Mouse (Mus musculus): ENCODE measurements at regions not wholly inside any gene's neighbourhood (a gene's known extent, or its start where the extent isn't known, plus 50 kb on each side); places are given as distances from the start of the nearest gene placed in this dataset.

DNA sequence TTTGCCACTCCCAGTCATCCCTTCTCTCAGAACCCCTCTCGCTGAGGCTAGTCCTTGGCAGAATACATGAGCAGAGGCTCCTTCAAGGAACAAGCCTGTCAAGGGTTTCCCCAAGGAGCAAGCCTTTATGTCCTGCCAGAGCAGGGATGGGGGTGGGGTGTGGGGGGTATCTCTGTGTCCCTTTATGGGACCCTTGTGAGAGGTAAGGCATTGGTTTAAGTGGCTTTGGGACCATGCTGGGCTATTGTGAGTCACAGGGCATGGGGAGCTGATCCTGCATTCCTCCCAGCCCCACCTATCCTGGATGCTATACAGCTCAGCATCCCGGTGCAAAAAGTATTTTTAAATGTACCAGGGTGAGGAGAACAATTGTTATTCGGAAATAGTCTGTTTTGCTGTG lies 641.1 kb upstream of the Fam19a5 start:
- DNase-seq (ENCODE audit: low spot score in 2 of 2) = no peak

DNA sequence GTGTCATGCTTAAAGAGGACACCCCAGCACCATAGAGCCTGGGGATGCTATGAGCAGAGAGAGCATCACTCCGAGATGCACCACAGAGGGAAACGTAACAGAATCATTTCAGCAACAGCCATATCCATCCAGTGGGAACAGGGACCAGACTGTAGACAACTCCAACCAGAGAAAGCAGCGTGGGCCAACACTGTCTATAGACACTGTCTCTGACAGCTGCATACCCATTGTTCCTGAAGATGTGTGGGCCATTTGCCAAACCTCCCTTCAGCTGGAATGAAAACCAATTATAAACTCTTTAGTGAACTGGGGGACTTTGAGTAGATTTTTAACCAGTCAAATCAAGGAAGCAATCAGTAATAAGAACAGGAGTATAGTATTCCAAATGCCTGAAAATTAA lies 630.8 kb upstream of the Fam19a5 start:
- DNase-seq (ENCODE audit: low spot score in 2 of 2) = no peak

DNA sequence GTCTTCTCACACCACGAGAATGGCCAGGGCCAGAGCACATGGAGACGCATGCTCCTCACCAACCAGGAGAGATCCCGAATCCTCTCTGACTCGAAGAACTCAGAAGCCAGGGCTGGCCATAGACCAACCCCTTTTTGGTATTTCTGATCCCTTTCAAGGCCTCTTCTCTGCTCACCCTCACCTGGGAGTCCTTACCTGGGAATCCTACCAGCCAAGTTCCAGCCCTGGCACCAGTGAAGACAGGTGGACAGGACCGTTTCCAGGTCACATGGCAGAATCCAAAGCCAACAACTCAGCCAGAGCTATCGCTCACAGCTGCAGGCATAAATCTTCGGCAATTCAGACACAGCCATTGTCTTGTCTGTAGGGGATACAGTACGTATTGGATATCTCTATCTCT lies 626.2 kb upstream of the Fam19a5 start:
- no peak for DNase-seq (ENCODE audit: low spot score in 2 of 2)

DNA sequence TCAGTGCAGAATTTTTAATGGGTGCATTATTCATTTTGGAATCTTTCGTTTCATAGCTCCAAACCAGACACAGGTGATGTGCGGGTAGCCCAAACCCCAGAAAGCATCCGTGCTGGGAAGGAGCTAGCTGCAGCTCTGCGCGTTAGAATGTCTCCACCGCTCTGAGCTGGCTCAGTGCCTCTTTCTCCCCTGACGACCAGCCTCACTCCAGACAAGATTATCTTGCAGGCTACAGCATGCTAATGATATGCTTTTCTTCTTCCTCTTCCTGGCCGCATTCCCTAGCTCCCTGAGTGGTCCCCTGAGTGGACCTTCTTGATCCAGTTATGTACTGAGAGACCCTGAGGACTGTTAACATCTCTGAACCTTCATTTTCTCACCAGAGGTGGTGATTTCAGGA lies 624.4 kb upstream of the Fam19a5 start:
- no peak for DNase-seq (ENCODE audit: low spot score in 2 of 2)

DNA sequence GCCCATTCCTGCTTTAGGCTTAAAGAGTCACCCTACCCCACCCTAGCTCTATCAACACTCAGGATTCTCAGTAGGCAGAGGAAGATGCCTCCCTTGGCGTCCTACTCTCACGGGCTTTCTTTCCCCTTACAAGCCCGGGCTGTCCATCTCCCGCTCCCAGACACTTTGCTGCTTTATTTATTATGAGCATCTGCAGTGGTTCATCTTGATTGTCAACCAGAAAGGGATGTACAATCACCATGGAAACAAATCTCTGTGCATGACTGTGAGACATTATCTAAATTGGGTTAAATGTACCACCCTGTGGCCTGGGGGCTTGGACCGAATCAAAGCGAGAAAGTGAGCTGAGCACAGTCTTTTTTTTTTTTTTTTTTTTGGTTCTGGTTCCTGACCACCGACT lies 623.9 kb upstream of the Fam19a5 start:
- DNase-seq (ENCODE audit: low spot score in 2 of 2) = no peak

DNA sequence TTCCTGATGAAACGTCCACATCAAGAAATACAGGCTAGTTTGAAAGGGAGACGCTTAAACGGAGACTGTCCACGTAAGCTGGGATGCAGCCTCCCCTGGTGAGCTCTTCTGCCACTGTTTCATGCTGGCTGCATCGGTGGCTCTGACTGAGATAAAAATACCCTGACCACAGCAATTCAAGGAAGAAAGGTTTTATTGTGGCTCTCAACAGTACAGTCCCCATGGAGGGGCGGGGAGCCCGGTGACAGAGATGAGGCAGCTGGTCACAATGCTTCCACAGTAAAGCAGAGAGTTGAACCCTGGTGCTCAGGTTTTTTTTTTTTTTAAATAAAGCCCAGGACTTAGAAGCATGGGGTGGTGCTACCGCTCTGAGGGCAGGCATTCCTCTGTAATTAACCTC lies 622.7 kb upstream of the Fam19a5 start:
- DNase-seq (ENCODE audit: low spot score in 2 of 2) = no peak

DNA sequence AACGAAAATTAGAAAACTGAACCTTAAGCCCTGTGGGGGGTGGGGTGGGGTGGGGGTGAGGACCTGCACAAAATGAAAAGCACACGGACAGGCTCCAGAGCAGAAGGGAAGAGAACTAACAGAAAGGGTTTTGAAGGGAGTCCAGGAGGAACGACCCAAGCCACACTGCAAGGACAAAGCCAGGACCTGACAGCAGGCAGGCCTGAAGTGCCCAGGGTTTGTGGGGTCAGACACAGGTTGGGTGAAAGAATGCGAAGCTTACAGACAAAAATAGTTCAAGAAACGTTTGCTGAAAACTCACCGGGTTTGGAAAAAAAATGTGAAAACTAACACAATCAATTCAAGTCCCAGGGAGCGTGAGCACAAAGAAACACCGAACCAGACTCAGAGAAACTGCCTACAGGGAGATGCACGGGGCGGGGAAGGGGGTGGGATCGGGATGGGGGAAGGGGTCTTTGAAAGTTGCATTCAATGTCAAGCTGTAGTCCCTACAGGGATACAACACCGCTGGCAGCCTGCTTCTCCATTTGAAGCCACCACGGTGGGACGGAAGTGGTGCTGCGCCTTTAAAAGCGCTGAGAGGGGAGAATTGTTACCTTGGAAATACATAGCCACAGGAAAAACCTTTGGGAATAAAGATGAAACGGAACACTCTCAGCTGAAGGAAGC lies 618.9 kb upstream of the Fam19a5 start:
- DNase-seq (ENCODE audit: low spot score in 2 of 2) = no peak

DNA sequence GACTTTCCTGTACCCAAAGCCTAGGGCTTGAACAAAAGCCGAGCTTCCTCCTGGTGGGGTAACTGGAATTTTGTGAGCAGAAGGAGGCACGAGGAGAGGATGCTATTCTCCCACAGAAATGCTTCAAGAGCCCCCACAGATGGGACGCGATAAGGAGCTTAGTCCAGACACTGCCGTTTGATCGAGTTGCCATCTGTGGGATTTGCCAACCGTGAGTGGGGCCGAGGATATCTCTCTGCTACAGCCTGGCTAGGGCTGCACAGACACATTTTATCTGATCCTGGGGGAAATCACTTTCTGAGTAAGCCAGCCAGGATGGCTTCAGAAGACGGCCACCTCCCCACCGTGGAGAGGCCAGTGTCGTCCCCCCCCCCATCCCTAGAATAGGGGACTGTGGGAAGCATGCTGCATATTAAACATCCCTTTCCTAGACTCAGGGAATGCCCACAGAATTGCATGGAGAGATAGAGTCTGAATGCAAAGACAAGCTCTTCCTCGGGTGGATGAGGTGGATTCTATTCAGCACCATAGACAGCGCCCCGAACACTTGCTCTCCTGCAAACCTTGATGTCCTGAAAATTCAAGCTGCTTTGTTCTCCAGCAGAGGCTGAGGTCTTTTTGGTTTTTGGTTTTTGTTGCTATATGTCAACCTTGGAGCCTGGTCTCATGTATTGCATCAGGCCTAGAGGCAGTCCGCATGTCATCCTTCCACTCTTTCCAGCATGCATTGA lies 611.6 kb upstream of the Fam19a5 start:
- no peak for DNase-seq (ENCODE audit: low spot score in 2 of 2)

DNA sequence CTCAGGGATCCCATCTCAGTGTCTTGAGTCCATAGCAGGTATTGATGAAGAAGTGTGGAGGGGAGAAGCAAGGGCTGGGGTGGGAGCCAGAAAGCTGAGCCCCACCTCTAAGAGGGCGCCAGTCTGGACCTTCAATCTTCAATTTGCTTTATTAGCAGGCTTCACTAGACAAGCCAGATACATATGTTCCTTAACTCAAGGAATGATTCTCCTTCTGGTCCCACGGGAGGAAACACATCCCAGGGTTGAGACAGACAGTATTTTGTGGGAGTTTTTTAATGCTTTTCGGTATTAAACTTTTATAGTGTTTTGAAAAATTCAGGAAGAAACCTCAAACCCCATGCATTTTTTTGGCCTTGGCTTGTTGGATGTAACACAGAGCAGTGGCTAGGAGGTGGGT lies 606.7 kb upstream of the Fam19a5 start:
- DNase-seq (ENCODE audit: low spot score in 2 of 2) = no peak

DNA sequence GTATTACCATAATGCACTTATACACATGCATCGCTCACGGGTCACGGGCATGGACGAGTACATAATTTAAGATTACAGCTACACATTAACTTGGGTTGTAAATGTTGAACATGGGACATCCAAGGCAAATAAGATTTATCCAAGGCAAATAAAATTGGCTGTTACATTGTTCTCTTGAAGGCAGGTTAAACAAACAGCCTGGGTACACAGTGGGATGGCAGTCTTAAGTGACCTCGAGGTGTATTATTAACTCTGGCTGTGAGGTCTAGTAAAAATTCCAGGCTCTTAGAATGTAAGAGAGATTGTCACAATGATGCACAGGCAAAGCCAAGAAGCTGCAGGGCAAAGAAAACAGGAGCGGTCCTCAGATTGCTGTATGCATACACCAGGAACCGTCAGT lies 599.6 kb upstream of the Fam19a5 start:
- no peak for DNase-seq (ENCODE audit: low spot score in 2 of 2)

DNA sequence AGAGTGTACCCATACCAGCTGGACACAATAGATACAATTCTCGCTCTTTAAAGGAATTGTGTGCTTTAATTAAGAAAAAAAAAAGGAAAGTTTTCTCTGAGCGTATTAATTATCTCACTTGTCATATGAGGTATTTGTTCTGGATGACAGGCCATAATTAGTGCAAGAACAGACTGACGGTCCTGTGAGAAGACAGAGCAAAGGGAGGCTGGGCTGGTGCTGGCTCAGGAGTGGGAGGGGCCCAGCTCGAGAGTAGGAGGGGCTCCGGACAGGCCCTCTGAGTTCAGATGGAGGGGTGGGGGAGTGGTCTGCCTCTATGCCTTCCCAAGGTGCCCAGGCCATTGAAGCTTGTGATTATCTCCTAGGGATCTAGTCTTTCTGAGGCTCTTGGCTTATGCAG lies 591.5 kb upstream of the Fam19a5 start:
- DNase-seq (ENCODE audit: low spot score in 2 of 2) = no peak

DNA sequence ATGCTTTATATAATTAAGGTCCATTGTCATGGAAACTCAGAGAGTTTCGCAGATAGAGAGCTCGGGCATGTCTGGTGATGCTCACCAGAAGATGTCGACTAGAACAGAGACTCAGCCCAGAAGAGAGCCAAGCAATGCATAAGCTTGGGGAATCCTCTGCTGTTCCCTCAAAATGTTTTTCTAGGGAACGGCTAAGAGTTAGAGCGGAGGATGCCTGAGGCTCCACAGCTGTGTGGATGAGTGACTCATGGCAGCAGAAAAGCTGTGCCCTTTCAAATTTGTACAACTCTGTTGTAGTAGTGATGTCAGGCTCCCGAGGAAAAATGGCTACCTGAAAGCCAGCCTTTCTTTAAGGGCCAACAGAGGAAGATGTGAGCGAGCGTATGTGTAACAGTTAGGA lies 586.2 kb upstream of the Fam19a5 start:
- no peak for DNase-seq (ENCODE audit: low spot score in 2 of 2)

DNA sequence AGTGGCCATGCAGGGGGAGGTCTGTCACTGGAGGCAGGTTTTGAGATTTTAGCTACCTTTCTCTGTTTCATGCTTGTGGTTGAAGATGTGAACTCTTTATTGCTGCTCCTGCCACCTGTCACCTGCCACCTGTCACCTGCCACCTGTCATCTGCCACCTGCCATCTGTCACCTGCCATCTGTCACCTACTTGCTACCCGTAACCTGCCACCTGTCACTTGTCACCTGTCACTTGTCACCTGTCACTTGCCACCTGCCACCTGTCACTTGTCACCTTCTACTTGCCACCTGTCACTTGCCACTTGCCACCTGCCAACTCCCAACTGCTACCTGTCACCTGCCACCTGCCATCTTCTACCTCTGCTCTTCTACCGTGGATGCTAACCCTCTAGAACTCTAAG lies 581.2 kb upstream of the Fam19a5 start:
- no peak for DNase-seq (ENCODE audit: low spot score in 2 of 2)

DNA sequence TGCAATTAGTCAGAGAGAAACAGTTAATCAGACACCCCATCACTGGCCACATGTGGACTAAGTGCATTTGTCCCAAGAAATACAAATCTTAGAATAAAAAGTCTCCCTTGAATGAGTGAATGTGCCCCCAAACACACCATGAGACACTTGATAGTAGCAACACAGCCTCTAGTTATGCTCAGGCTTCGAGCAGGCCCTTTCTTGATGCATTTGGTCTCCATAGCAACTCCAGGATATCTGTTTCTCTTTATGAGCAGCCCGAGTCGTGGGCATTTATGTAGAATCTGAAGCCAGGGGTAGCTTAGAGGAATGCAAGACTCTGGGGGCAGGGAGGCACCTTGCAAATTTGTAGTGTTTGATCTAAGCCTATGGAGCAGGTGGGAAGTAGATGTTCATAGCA lies 580.6 kb upstream of the Fam19a5 start:
- no peak for DNase-seq (ENCODE audit: low spot score in 2 of 2)

DNA sequence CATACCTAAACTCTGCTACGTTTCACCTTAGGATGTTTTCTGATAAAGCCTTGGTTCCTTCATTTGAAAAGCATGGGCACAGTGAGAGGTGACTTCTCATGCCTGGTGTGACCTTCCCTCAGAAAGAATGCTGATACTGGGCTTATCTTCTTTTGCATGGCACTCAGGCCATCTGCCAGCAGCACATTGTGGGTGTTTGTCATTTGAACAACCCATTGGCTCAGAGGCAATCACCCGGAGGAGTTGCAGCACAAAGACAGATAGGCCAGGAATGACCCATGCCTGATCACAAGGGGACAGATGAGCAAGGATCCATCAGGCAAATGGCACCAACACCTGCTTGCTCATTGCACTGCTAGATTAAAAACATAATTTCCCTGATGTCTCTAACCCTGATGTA lies 572.7 kb upstream of the Fam19a5 start:
- no peak for DNase-seq (ENCODE audit: low spot score in 2 of 2)

DNA sequence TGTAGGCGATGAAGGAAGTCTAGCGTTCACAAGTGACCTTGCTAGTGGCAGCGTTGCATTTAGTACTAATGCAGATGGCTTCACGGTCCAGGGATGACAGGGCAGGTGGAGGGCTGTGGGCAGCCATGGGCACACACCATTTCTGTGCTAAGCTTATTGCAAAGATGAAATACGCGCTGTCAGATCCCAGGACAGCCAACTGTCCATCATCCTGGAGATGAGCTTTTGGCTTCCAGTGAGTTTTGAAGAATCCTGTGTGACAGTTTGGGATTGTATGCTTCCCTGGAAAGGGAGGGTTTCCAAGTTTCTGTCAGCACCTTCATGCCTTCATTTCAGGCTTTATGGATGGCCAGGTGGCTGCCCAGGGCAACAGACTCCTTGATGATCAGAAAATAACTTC lies 547.9 kb upstream of the Fam19a5 start:
- DNase-seq (ENCODE audit: low spot score in 2 of 2) = no peak

DNA sequence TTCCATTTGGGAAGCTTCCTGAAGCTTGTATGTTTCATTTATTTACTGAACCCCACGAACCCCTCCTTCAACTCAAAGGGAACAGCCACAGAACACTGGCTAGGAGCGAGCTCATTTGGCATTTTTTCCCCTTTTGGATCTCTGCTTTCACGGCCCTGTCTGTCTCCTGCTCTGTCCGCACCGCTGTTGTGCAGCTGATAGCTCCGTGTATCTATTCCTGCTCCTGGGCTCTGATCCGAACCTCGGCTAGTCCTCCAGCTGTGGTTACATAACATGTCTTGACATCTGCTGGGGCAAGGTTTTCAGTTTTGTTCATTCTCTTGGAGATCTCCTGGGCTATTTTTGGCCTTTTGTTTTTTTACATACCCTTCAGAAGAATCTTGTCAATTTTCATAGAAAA lies 525.1 kb upstream of the Fam19a5 start:
- DNase-seq (ENCODE audit: low spot score in 2 of 2) = no peak

DNA sequence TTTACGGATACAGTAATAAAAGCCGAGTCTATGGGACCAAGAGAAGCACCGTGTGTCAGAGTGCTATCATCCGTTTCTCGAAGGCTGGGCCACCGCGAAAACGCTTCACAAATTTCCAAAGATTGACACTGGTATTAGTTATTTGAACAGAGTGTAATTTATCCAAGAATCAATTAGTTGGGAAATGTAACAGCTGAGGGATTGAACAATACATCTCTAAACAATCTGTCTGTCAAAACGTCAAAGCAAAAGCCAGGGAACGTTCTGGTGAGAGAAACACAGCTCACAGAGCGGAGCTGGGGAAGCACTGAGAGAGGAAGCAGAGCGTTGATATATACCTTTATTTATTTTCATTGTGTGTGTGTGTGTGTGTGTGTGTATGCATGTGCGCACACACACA lies 498.1 kb upstream of the Fam19a5 start:
- DNase-seq (ENCODE audit: low spot score in 2 of 2) = no peak

DNA sequence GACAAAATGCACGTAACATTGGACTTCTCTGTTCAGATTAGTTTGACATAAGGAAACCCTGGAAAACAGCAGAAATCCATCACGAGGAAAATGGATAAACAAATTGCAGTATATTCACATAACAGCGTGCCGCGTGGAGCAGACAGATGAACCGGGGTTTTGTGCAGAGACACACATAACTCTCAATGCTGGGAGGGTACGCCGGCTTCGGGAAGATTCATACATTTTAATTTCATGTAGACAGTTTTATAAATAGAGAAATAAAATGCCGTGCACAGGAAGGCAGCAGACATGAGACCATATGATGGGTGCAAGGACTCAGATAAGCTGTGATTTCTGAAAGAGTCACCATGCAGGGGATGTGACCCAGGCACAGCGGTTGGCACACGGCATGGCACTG lies 489.9 kb upstream of the Fam19a5 start:
- no peak for DNase-seq (ENCODE audit: low spot score in 2 of 2)

DNA sequence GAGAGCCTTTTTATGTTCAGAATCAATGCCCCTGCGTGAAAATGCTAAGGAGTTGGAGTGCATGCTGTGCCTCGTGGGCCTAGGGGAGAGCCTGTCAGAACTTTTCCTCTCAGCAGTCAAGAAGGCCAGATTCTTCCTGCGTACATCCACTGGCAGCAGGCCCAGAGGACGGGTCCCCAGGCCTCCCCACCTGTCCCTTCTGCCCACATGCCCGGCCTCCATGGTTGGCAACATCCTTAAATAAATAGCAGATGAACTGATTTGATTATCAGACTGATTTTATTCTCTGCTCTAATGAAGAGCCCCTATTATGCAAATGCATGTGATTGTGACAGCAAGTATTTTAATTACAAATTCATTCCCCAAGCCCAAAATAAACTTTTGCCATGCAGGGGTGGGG lies 479.2 kb upstream of the Fam19a5 start:
- DNase-seq (ENCODE audit: low spot score in 2 of 2) = no peak

DNA sequence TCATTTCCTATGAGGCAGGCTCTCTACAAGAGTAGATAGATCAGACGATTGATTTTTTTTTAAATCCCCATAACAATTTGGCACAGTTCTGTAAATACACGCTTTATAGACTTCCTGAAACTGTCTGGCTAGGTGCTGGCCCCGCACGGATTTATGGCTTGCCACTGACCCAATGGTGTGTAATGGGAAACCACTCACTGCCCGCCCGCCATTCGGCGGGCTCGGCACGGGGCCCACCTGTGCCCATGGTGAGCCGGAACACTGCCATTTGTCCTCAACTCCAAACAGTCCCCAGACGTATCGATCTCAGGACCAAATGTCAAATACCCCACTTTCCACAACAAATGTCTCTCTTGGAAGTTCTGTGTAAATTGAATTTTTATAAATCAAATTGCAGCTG lies 475.8 kb upstream of the Fam19a5 start:
- DNase-seq (ENCODE audit: low spot score in 2 of 2) = no peak

DNA sequence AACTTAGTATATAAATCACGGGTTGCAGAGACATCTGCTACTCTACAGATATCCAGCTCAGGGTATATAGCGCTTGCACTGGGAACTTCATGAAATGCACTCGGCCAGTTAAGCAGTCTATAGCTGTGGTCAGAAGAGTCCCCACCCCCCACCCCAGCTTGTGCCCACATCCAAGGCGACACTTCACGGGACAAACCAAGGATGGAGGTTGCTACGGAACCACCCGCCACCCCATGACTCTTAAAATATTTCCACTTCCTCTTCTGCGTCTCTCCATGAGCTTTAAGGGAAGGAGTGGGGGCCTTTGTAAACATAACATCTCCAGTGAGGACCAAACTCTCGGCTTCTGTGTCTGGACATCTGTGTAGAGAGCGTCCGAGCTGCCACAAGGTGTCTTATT lies 469.5 kb upstream of the Fam19a5 start:
- no peak for DNase-seq (ENCODE audit: low spot score in 2 of 2)

DNA sequence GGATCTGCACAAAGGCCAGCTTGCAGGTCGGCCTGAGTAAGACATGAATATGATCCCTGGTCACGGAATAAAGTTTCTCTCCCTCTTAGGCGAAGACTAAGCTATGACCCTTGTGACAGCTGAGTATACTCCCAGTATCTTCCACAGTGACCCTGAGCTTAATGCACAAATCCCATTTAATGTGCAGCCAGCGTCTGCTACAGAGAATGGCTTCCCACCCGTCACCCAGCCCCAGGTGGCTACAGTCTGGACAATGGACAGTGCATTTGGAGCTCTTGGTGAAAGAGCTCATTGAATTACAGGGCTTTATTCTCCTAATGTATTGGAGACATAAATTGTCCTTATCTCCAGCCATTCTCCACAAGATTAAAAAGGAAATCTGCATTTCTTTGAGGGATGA lies 454.3 kb upstream of the Fam19a5 start:
- no peak for DNase-seq (ENCODE audit: low spot score in 2 of 2)
